Mouse (Mus musculus) olfactory bulb, adult 2 months (tissue): ENCODE measurements around the gene Rfx4.

ENCODE experiments used
- CTCF ChIP-seq: fragments of 200-500 bp; IDR thresholded peaks from 2 replicates; pipeline ENCODE4 v1.5.1; 2012; ENCODE audit warnings: low read depth, mild to moderate bottlenecking, low read length, moderate library complexity; ENCODE audit not compliant: insufficient read depth
- POLR2A ChIP-seq: fragments of 200-500 bp; IDR thresholded peaks from 2 replicates; pipeline ENCODE4 v1.6.1; 2012; ENCODE audit warnings: mild to moderate bottlenecking, low read depth, low read length, moderate library complexity; ENCODE audit not compliant: insufficient read depth

DNA sequence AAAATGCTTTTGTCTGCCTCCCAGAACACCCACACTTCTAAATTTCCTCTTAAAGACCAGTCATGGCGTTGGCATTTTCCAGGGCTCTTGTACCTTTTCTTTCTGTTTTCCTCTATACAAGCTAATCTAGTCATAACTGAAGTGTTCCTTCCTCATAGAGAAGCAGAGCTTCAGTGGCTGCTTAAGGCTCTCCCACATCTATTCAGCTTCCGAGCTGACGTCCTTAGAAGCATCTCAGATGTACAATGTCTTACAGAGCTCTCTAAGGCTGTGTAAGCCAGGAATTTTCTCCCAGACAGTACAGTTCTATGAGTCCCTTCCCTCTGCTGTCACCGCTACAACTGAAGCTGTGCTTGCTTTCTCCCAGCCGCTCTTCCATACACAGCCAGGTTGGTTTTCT lies 183.0 kb downstream of the Rfx4 start:
- TF ChIP-seq POLR2A (no peak), CTCF (no peak)
